Mouse (Mus musculus) small intestine, adult 2 months (tissue): Measurements from ENCODE around the gene Man1c1.

Experiments used
- CTCF ChIP-seq: fragments of 200-500 bp; IDR thresholded peaks from 2 replicates; pipeline ENCODE4 v1.5.1; 2012; ENCODE audit warnings: low read depth, mild to moderate bottlenecking, control low read depth, inconsistent platforms, low read length, moderate library complexity, mixed read lengths; ENCODE audit not compliant: insufficient replicate concordance, insufficient read length; ENCODE audit errors: extremely low read depth
- POLR2A ChIP-seq: fragments of 200-500 bp; IDR thresholded peaks from 2 replicates; pipeline ENCODE4 v1.6.1; 2012; ENCODE audit warnings: low read depth, mild to moderate bottlenecking, control low read depth, inconsistent platforms, low read length, moderate library complexity

DNA sequence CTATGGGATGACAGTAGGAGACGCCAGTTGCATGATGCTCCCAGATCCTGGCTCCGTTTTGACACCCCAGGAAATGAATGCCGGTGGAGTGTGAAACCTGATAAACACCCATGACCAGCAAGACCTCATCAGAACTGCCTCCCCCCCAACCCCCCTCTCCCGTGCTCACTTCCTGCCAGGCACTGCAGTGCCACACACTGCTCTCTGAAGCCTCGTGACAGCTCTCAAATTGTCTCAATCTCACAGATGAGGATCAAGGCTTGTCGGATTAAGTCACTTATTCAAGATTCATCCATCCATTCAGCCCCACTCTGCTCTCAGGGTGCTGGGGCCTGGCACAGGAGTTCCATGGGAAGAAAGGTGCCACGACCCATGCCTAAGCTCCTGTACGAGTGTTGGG lies 102.7 kb downstream of the Man1c1 start:
- TF ChIP-seq CTCF, result no peak
- no peak for TF ChIP-seq POLR2A
